Mouse (Mus musculus): ENCODE data around the gene Dab2ip. TPM values are rescaled to one million over a fixed set of nuclear protein-coding genes. Genes with fewer than 3 reads are reported as not detected.

Dab2ip gene
- polyA plus RNA-seq, 1 experiment from 2014 or later, result 9.1 TPM

DNA sequence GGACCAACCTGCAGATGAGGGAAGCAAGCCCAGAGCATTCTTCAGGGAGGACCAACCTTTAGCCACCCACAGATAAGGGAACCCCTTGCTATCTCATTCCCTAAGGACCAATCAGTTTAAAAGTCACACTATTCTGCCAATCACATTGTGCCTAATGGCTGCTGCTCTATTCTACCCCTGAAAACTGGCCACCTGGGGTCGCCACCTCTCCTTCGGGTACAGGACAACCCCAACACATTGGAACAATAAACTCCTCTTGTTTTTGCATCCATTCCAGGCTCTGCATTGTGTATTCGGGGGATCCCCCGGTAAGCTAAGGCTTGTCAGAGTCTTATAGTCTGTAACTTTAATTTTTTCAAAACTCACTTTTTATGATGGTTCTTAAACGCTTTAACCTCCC lies 203.4 kb downstream of the Dab2ip start:
- no peaks in the 10 kb centered on the region for H3K27me3 ChIP-seq (ENCODE audit: insufficient read depth, low read length)
- TF ChIP-seq EP300 (IDR thresholded peaks at IDR 0.05; ENCODE audit: low read depth) (no peak), CTCF (IDR thresholded peaks at IDR 0.05; ENCODE audit: low read depth) (peak; percentile 39)
- WGBS (ENCODE audit: insufficient replicate concordance), result 68% methylated on average over 5 of the region's 5 CpGs
- no peak for DNase-seq
- no peak overlapping the region for H3K4me3 ChIP-seq (ENCODE audit: low read depth, low read length)
- no peak overlapping the region for H3K9ac ChIP-seq (replicated peaks)
- H3K4me1 ChIP-seq (ENCODE audit: insufficient read depth), result no peaks in the 10 kb centered on the region
- no peak for ATAC-seq
- no peaks in the 10 kb centered on the region for H3K36me3 ChIP-seq (replicated peaks; ENCODE audit: insufficient read depth, low read length)
- H3K27ac ChIP-seq (ENCODE audit: low read depth), result no peak overlapping the region
- H3K9me3 ChIP-seq (ENCODE audit: low read length), result no peaks in the 10 kb centered on the region
- H3K4me2 ChIP-seq (ENCODE audit: low read depth, low read length), result no peak overlapping the region

- TF ChIP-seq EP300 (IDR thresholded peaks at IDR 0.05; ENCODE audit: low read depth) (no peak), CTCF (IDR thresholded peaks at IDR 0.05; ENCODE audit: low read depth) (no peak)
- no peak overlapping the region for H3K4me2 ChIP-seq (ENCODE audit: low read depth, low read length)
- no peak overlapping the region for H3K9ac ChIP-seq (replicated peaks)
- H3K36me3 ChIP-seq (replicated peaks; ENCODE audit: insufficient read depth, low read length), result no peaks in the 10 kb centered on the region
- ATAC-seq (no peak), DNase-seq (no peak)
- 81% methylated on average over 7 of the region's 7 CpGs for WGBS (ENCODE audit: insufficient replicate concordance)
- no peaks in the 10 kb centered on the region for H3K27me3 ChIP-seq (ENCODE audit: insufficient read depth, low read length)
- H3K9me3 ChIP-seq (ENCODE audit: low read length), result no peaks in the 10 kb centered on the region
- no peaks in the 10 kb centered on the region for H3K4me1 ChIP-seq (ENCODE audit: insufficient read depth)
- H3K27ac ChIP-seq (ENCODE audit: low read depth), result no peak overlapping the region
- no peak overlapping the region for H3K4me3 ChIP-seq (ENCODE audit: low read depth, low read length)
These were observed 205.8 kb downstream of the Dab2ip start for GRCm38 (mm10) chr2:35763818-35764217.

DNA sequence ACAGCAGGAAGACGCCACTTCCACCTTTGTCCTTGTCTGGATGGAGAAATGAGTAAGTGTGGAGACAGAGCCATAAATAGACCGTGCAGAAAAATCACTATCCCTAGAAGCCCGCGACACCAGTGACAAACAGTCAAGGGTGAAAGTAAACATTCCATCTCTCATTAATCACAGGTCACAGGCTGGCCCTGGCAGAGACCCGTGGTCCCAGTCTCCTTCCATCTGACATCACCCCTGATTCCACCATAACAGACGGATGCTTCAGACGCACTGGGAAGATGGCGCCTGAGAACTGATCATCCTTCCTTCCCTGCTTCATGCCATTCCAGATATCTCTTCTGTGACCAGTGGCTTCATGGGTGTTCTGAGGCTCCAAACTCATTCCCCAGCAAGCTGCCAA lies 206.3 kb downstream of the Dab2ip start:
- Histone ChIP-seq H3K27me3 (ENCODE audit: insufficient read depth, low read length) (no peaks in the 10 kb centered on the region), H3K27ac (ENCODE audit: low read depth) (no peak overlapping the region), H3K9me3 (ENCODE audit: low read length) (no peaks in the 10 kb centered on the region), H3K4me3 (ENCODE audit: low read depth, low read length) (no peak overlapping the region), H3K4me1 (ENCODE audit: insufficient read depth) (no peaks in the 10 kb centered on the region), H3K36me3 (replicated peaks; ENCODE audit: insufficient read depth, low read length) (no peaks in the 10 kb centered on the region), H3K4me2 (ENCODE audit: low read depth, low read length) (no peak overlapping the region), H3K9ac (replicated peaks) (no peak overlapping the region)
- TF ChIP-seq EP300 (IDR thresholded peaks at IDR 0.05; ENCODE audit: low read depth), result no peak
- TF ChIP-seq CTCF (IDR thresholded peaks at IDR 0.05; ENCODE audit: low read depth), result no peak
- ATAC-seq (no peak), DNase-seq (no peak)
- whole genome bisulfite sequencing (ENCODE audit: insufficient replicate concordance), result 58% methylated on average over 8 of the region's 8 CpGs

GRCm38 (mm10) chr2:35767834-35768537 lies 209.9 kb downstream of the Dab2ip start:
- TF ChIP-seq CTCF (IDR thresholded peaks at IDR 0.05; ENCODE audit: low read depth), result no peak
- no peak for TF ChIP-seq EP300 (IDR thresholded peaks at IDR 0.05; ENCODE audit: low read depth)
- no peak for ATAC-seq
- DNase-seq, result no peak

GRCm38 (mm10) chr2:35768538-35769238 lies 210.6 kb downstream of the Dab2ip start:
- Histone ChIP-seq H3K4me3 (ENCODE audit: low read depth, low read length) (no peak overlapping the region), H3K4me2 (ENCODE audit: low read depth, low read length) (no peak overlapping the region), H3K4me1 (ENCODE audit: insufficient read depth) (no peaks in the 10 kb centered on the region), H3K27ac (ENCODE audit: low read depth) (no peak overlapping the region), H3K36me3 (replicated peaks; ENCODE audit: insufficient read depth, low read length) (no peaks in the 10 kb centered on the region), H3K9ac (replicated peaks) (no peak overlapping the region), H3K9me3 (ENCODE audit: low read length) (no peaks in the 10 kb centered on the region), H3K27me3 (ENCODE audit: insufficient read depth, low read length) (no peaks in the 10 kb centered on the region)
- ATAC-seq (no peak), DNase-seq (no peak)
- 38% methylated on average over 4 of the region's 4 CpGs for WGBS (ENCODE audit: insufficient replicate concordance)
- TF ChIP-seq EP300 (IDR thresholded peaks at IDR 0.05; ENCODE audit: low read depth), result no peak
- TF ChIP-seq CTCF (IDR thresholded peaks at IDR 0.05; ENCODE audit: low read depth), result no peak

More at GRCm38 (mm10) chr2:35767834-35768537, 209.9 kb downstream of the Dab2ip start:
- WGBS (ENCODE audit: insufficient replicate concordance), result 36% methylated on average over 14 of the region's 14 CpGs
- no peak overlapping the region for H3K4me3 ChIP-seq (ENCODE audit: low read depth, low read length)
- no peak overlapping the region for H3K4me2 ChIP-seq (ENCODE audit: low read depth, low read length)
- no peaks in the 10 kb centered on the region for H3K4me1 ChIP-seq (ENCODE audit: insufficient read depth)
- H3K27ac ChIP-seq (ENCODE audit: low read depth), result no peak overlapping the region
- no peaks in the 10 kb centered on the region for H3K27me3 ChIP-seq (ENCODE audit: insufficient read depth, low read length)
- no peaks in the 10 kb centered on the region for H3K36me3 ChIP-seq (replicated peaks; ENCODE audit: insufficient read depth, low read length)
- no peak overlapping the region for H3K9ac ChIP-seq (replicated peaks)
- H3K9me3 ChIP-seq (ENCODE audit: low read length), result no peaks in the 10 kb centered on the region

DNA sequence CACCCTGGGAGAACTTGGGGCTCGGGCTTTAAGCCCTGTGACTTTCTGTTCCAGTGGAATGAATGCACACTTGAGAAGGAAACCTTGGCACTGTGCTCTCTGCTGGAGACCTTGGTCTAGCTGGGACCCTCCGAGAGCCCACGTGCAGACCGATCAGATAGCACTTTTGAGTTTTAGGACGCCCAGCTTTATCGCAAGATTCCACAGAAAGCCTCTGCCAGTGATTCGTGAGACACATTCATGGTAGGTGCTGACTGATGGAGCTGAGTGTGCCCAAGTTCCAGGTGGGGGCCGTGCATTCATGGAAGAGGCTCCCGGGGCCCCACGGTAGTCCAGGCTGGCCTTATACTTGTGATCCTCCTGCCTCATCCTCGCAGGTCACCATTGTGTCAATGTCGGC lies 211.3 kb downstream of the Dab2ip start:
- H3K9ac ChIP-seq (replicated peaks), result no peak overlapping the region
- H3K36me3 ChIP-seq (replicated peaks; ENCODE audit: insufficient read depth, low read length), result no peaks in the 10 kb centered on the region
- DNase-seq (no peak), ATAC-seq (no peak)
- H3K4me1 ChIP-seq (ENCODE audit: insufficient read depth), result no peaks in the 10 kb centered on the region
- H3K4me3 ChIP-seq (ENCODE audit: low read depth, low read length), result no peak overlapping the region
- 79% methylated on average over 12 of the region's 12 CpGs for WGBS (ENCODE audit: insufficient replicate concordance)
- no peaks in the 10 kb centered on the region for H3K27me3 ChIP-seq (ENCODE audit: insufficient read depth, low read length)
- TF ChIP-seq EP300 (IDR thresholded peaks at IDR 0.05; ENCODE audit: low read depth) (no peak), CTCF (IDR thresholded peaks at IDR 0.05; ENCODE audit: low read depth) (no peak)
- H3K27ac ChIP-seq (ENCODE audit: low read depth), result no peak overlapping the region
- no peak overlapping the region for H3K4me2 ChIP-seq (ENCODE audit: low read depth, low read length)
- H3K9me3 ChIP-seq (ENCODE audit: low read length), result no peaks in the 10 kb centered on the region
